Mouse (Mus musculus) MEL (cell line): ENCODE measurements around the gene Hmox2.
A peak's percentile ranks its signal among the peaks of the same experiment; 100 is the strongest.

Source experiments
- CTCF ChIP-seq, 3 experiments: IDR thresholded peaks in 2 of 3; conservative IDR thresholded peaks in 1 of 3; 2 replicates each; pipeline ENCODE4 v1.5.1; 2011 to 2012; ENCODE audit warnings: low read length in 3 of 3, low read depth in 2 of 3, mild to moderate bottlenecking in 2 of 3, improper control_type of control experiment in 1 of 3, inconsistent platforms in 1 of 3, mixed read lengths in 1 of 3, moderate library complexity in 1 of 3; ENCODE audit not compliant: control insufficient read depth in 1 of 3, insufficient read depth in 1 of 3, poor library complexity in 1 of 3, severe bottlenecking in 1 of 3
- E2F4 ChIP-seq: IDR thresholded peaks from 2 replicates; pipeline ENCODE4 v1.6.1; 2011; ENCODE audit warnings: low read depth, low read length, improper control_type of control experiment, borderline replicate concordance
- EP300 ChIP-seq, 2 experiments: IDR thresholded peaks; 2 replicates each; pipeline ENCODE4 v1.6.1; 2011; ENCODE audit warnings: improper control_type of control experiment in 2 of 2, low read length in 2 of 2, low read depth in 1 of 2, mild to moderate bottlenecking in 1 of 2
- GABPA ChIP-seq: IDR thresholded peaks from 2 replicates; pipeline ENCODE4 v1.6.1; 2012; ENCODE audit warnings: low read depth, mild to moderate bottlenecking, inconsistent platforms, low read length, improper control_type of control experiment, moderate library complexity
- GATA1 ChIP-seq: IDR thresholded peaks from 2 replicates; pipeline ENCODE4 v1.6.1; 2011; ENCODE audit warnings: low read depth, low read length, improper control_type of control experiment
- NRF1 ChIP-seq: IDR thresholded peaks from 2 replicates; pipeline ENCODE4 v1.6.1; 2014; ENCODE audit warnings: low read depth, mild to moderate bottlenecking, inconsistent platforms, low read length, improper control_type of control experiment, moderate library complexity; ENCODE audit not compliant: poor library complexity, insufficient read depth, severe bottlenecking
- POLR2AphosphoS5 ChIP-seq: IDR thresholded peaks from 2 replicates; pipeline ENCODE4 v1.6.1; 2012; ENCODE audit warnings: low read depth, borderline replicate concordance, mild to moderate bottlenecking, inconsistent platforms, low read length, moderate library complexity, mixed read lengths
- RCOR1 ChIP-seq: IDR thresholded peaks from 2 replicates; pipeline ENCODE4 v1.6.1; 2012; ENCODE audit warnings: low read depth, mild to moderate bottlenecking, inconsistent platforms, low read length, improper control_type of control experiment
- ZC3H11A ChIP-seq: IDR thresholded peaks from 2 replicates; pipeline ENCODE4 v1.6.1; 2012; ENCODE audit warnings: low read depth, mild to moderate bottlenecking, inconsistent platforms, low read length, improper control_type of control experiment
- ZKSCAN1 ChIP-seq: IDR thresholded peaks from 2 replicates; pipeline ENCODE4 v1.6.1; 2012; ENCODE audit warnings: low read depth, mild to moderate bottlenecking, inconsistent platforms, low read length, improper control_type of control experiment, moderate library complexity

DNA sequence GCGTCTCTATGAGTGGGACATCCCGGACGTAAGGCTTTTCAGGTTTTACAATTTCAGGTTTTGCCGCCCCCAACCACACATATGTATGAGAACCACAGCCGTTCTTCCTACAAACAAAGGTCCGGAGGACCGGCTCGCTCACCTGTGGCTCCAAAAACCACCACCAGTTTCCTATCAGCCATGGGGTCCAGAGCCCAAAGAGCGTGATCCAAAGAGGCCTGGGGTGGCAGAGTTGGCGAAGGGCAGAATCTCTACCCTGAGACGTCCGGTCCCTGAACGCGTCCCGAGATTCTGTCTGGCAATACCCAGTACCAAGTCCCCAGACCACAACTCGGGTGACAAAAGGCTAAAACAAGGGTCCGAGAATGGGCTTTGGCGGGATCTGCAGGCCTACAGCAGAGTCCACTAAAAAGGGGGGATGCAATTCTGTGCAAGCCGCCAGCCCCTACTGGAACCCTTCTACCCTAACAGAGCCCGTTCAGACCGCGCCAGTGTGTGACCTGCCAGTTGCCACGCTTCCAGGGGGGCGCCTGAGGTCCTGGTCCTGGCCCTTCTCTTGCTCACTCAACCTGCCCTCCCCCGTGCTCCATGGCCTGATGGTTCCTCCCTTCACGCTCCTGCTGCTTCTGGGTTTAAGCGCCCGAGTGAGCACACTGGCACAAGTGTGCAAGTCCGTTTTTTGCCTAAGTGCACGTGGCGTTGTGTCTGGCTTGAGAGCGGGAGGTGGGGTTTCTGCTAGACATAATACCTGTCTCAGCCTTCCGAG, 7.2 kb upstream of the Hmox2 start, which contains the start of gene Nmral1:
- TF ChIP-seq CTCF (IDR thresholded peaks at IDR 0.05 in 2 of 3, conservative IDR thresholded peaks at IDR 0.05 in 1 of 3; ENCODE audit: control insufficient read depth in 1 of 3, insufficient read depth in 1 of 3, low read depth in 2 of 3, low read length in 3 of 3, poor library complexity in 1 of 3, severe bottlenecking in 1 of 3) (no peak), RCOR1 (no peak), GABPA (no peak), EP300 (IDR thresholded peaks at IDR 0.05; ENCODE audit: low read depth in 1 of 2, low read length in 2 of 2) (no peak), ZKSCAN1 (no peak), E2F4 (peak; percentile 91), NRF1 (no peak), GATA1 (no peak), POLR2AphosphoS5 (peak; percentile 31; the same call in 1 of the 2 replicates), ZC3H11A (no peak)
